Mouse (Mus musculus) liver, embryonic 15.5 days (tissue): ENCODE measurements around the gene Aga. TPM values are rescaled to one million over a fixed set of nuclear protein-coding genes. Genes with fewer than 3 reads are reported as not detected.
"Not testable (repeated sequence)": the region's sequence is repeated elsewhere in the genome, so short reads cannot be mapped to it uniquely, and the experiment has no call there.

Experiments used
- ATAC-seq: fragments of 200-750 bp; cut with Nextera tagmentation; 2 replicates; pipeline ENCODE4 v1.8.0; 2017; ENCODE audit warnings: moderate number of reproducible peaks, mild to moderate bottlenecking, moderate library complexity; ENCODE audit not compliant: insufficient read depth
- H3K27ac ChIP-seq: fragments of 300-500 bp; sonication (generic); replicated peaks from 2 replicates; pipeline ENCODE4 v1.5.1; 2015; ENCODE audit warnings: mild to moderate bottlenecking, inconsistent platforms
- H3K27me3 ChIP-seq: fragments of 300-500 bp; sonication (generic); 2 replicates; pipeline ENCODE4 v1.6.1; 2015; ENCODE audit warnings: mild to moderate bottlenecking, inconsistent platforms
- H3K36me3 ChIP-seq: fragments of 300-500 bp; sonication (generic); replicated peaks from 2 replicates; pipeline ENCODE4 v1.6.1; 2015; ENCODE audit warnings: moderate library complexity, mild to moderate bottlenecking, inconsistent platforms
- H3K4me1 ChIP-seq: fragments of 300-500 bp; sonication (generic); replicated peaks from 2 replicates; pipeline ENCODE4 v1.6.1; 2015; ENCODE audit warnings: inconsistent platforms
- H3K4me2 ChIP-seq: fragments of 300-500 bp; sonication (generic); 2 replicates; pipeline ENCODE4 v1.6.1; 2015; ENCODE audit warnings: moderate library complexity, mild to moderate bottlenecking, inconsistent platforms
- H3K4me3 ChIP-seq: fragments of 300-500 bp; sonication (generic); replicated peaks from 2 replicates; pipeline ENCODE4 v1.5.1; 2015; ENCODE audit warnings: mild to moderate bottlenecking, inconsistent platforms
- H3K9ac ChIP-seq: fragments of 300-500 bp; sonication (generic); 2 replicates; pipeline ENCODE4 v1.6.1; 2015; ENCODE audit warnings: moderate library complexity, mild to moderate bottlenecking, inconsistent platforms
- H3K9me3 ChIP-seq: fragments of 300-500 bp; sonication (generic); replicated peaks from 2 replicates; pipeline ENCODE4 v1.6.1; 2016; ENCODE audit warnings: inconsistent platforms
- WGBS: fragments of 180-500 bp; shearing (Covaris S2); methylation state at CpG from one replicate; pipeline ENCODE4 v1.1.7; 2015; ENCODE audit warnings: mixed read lengths; ENCODE audit not compliant: insufficient replicate concordance; 5-methylcytosine and 5-hydroxymethylcytosine counted together
- polyA plus RNA-seq: library from polyadenylated mRNA; unstranded; fragments of >200 nt; fragmentation: Nextera tagmentation; extraction: Ambion mirVana; gene quantifications from 2 replicates; pipeline ENCODE4 v1.2.1, GENCODE M21; 2015

Gene Aga
- polyA plus RNA-seq, result 19.2 and 21.1 TPM in 2 replicates

- ATAC-seq, result peak; percentile 97
- peak within 1 kb of the TSS; percentile 58 for H3K9ac ChIP-seq
Observed at GRCm38 (mm10) chr8:53511551-53512127, at the start of gene Aga. Gene Aga, plus strand, starts transcription at chr8:53511727.

GRCm38 (mm10) chr8:53489063-53489462 is 22.5 kb upstream of the Aga start:
- 46% methylated on average over 2 of the region's 2 CpGs for WGBS

More at GRCm38 (mm10) chr8:53511551-53512127, at the start of gene Aga:
- WGBS, result under 1% methylated on average over 24 of the region's 24 CpGs
- Histone ChIP-seq H3K9me3 (no peaks in the 10 kb centered on the region), H3K36me3 (peaks cover 4% of the 10 kb centered on the region; the same call in 1 of the 2 replicates), H3K4me2 (peak within 1 kb of the TSS; percentile 72), H3K4me1 (no peaks in the 10 kb centered on the region), H3K4me3 (peak within 1 kb of the TSS; percentile 69), H3K27me3 (no peaks in the 10 kb centered on the region), H3K27ac (peak within 1 kb of the TSS; percentile 53; the same call in 1 of the 2 replicates)

GRCm38 (mm10) chr8:53496216-53496615 is 15.3 kb upstream of the Aga start:
- H3K4me2 ChIP-seq, result no peak overlapping the region
- H3K27ac ChIP-seq, result no peak overlapping the region
- H3K9me3 ChIP-seq, result no peaks in the 10 kb centered on the region
- H3K36me3 ChIP-seq, result no peaks in the 10 kb centered on the region
- ATAC-seq, result no peak
- H3K4me1 ChIP-seq, result no peaks in the 10 kb centered on the region
- no peaks in the 10 kb centered on the region for H3K27me3 ChIP-seq
- H3K4me3 ChIP-seq, result no peak overlapping the region
- no peak overlapping the region for H3K9ac ChIP-seq
- 33% methylated on average over 1 of the region's 1 CpGs for WGBS

More at GRCm38 (mm10) chr8:53489063-53489462, 22.5 kb upstream of the Aga start:
- Histone ChIP-seq H3K27ac (no peak overlapping the region), H3K27me3 (no peaks in the 10 kb centered on the region), H3K9me3 (no peaks in the 10 kb centered on the region), H3K4me2 (no peak overlapping the region), H3K9ac (no peak overlapping the region), H3K36me3 (no peaks in the 10 kb centered on the region), H3K4me3 (no peak overlapping the region), H3K4me1 (no peaks in the 10 kb centered on the region)
- ATAC-seq, result no peak

GRCm38 (mm10) chr8:53496885-53497326 is 14.6 kb upstream of the Aga start:
- H3K27ac ChIP-seq, result no peak overlapping the region
- no peaks in the 10 kb centered on the region for H3K27me3 ChIP-seq
- H3K9me3 ChIP-seq, result no peaks in the 10 kb centered on the region
- H3K4me3 ChIP-seq, result no peak overlapping the region
- no peak for ATAC-seq
- H3K4me1 ChIP-seq, result no peaks in the 10 kb centered on the region
- H3K9ac ChIP-seq, result no peak overlapping the region
- H3K36me3 ChIP-seq, result no peaks in the 10 kb centered on the region
- H3K4me2 ChIP-seq, result no peak overlapping the region
- WGBS, result 43% methylated on average over 3 of the region's 3 CpGs

GRCm38 (mm10) chr8:53538049-53538448 is 26.5 kb downstream of the Aga start:
- 48% methylated on average over 3 of the region's 3 CpGs for WGBS
- ATAC-seq, result not testable (repeated sequence)

GRCm38 (mm10) chr8:53539585-53539984 is 28.1 kb downstream of the Aga start:
- no peaks in the 10 kb centered on the region for H3K36me3 ChIP-seq
- H3K9me3 ChIP-seq, result no peaks in the 10 kb centered on the region
- H3K4me3 ChIP-seq, result no peak overlapping the region
- H3K4me1 ChIP-seq, result no peaks in the 10 kb centered on the region
- no peak for ATAC-seq
- no peaks in the 10 kb centered on the region for H3K27me3 ChIP-seq
- WGBS, result 54% methylated on average over 2 of the region's 2 CpGs
- no peak overlapping the region for H3K27ac ChIP-seq
- H3K4me2 ChIP-seq, result no peak overlapping the region
- no peak overlapping the region for H3K9ac ChIP-seq

More at GRCm38 (mm10) chr8:53538049-53538448, 26.5 kb downstream of the Aga start:
- H3K9me3 ChIP-seq, H3K4me1 ChIP-seq, H3K27me3 ChIP-seq, H3K9ac ChIP-seq, H3K4me3 ChIP-seq, H3K4me2 ChIP-seq, H3K36me3 ChIP-seq, H3K27ac ChIP-seq: not testable (repeated sequence)

GRCm38 (mm10) chr8:53562441-53563040 is 51.0 kb downstream of the Aga start:
- Histone ChIP-seq H3K27me3 (no peaks in the 10 kb centered on the region), H3K4me3 (no peak overlapping the region), H3K9ac (no peak overlapping the region), H3K4me1 (no peaks in the 10 kb centered on the region), H3K36me3 (no peaks in the 10 kb centered on the region), H3K9me3 (no peaks in the 10 kb centered on the region), H3K27ac (no peak overlapping the region), H3K4me2 (no peak overlapping the region)
- WGBS, result 71% methylated on average over 10 of the region's 10 CpGs
- no peak for ATAC-seq

- H3K27me3 ChIP-seq, result no peaks in the 10 kb centered on the region
- no peak overlapping the region for H3K4me2 ChIP-seq
- H3K27ac ChIP-seq, result no peak overlapping the region
- no peak for ATAC-seq
- H3K36me3 ChIP-seq, result no peaks in the 10 kb centered on the region
- no peak overlapping the region for H3K9ac ChIP-seq
- H3K4me3 ChIP-seq, result no peak overlapping the region
- WGBS, result 75% methylated on average over 6 of the region's 6 CpGs
- H3K4me1 ChIP-seq, result no peaks in the 10 kb centered on the region
- H3K9me3 ChIP-seq, result no peaks in the 10 kb centered on the region
Observed at GRCm38 (mm10) chr8:53566223-53566622, 54.7 kb downstream of the Aga start.

Other genes starting within 250 kb of the Aga start
- 33.5 TPM in 2 replicates for gene Neil3, start 127.3 kb downstream of the Aga start, polyA plus RNA-seq